Comparison of ENCODE assay signal across 9 mouse cellular contexts in genomic region chr9:57262795-57263684, GRCm38 (mm10). TPM values are rescaled to one million over a fixed set of nuclear protein-coding genes. Genes with fewer than 3 reads are reported as not detected.
DNase-seq lines count a peak whose midpoint lies in the region; ATAC-seq and TF ChIP-seq lines count a peak whose summit lies in the region.
"Had no signal": no experiment of that assay in that cellular context is flagged by ENCODE, and none has a peak within 500 bp of the region (broad histone marks: within the 10 kb centered on the region; RNA-seq: fewer than 3 reads in every experiment).

No protein-coding gene starts in this region.

- no peak for DNase-seq in left cerebral cortex, adult 2 months (ENCODE audit: extremely low spot score in 1 of 2, low spot score in 2 of 2)
- no peak for DNase-seq in left cerebral cortex, postnatal 14 days (ENCODE audit: low spot score in 2 of 2)
- DNase-seq in urinary bladder, postnatal 36 days (ENCODE audit: low spot score in 2 of 2): no peak
- DNase-seq in embryo, embryonic 9.5 days (ENCODE audit: extremely low spot score): no peak
- no peak for DNase-seq in left cerebral cortex, adult 11 months (ENCODE audit: low spot score)

- peaks cover 31% of the 10 kb centered on the region for H3K4me1 ChIP-seq in embryonic facial prominence, embryonic 12.5 days
- peaks cover 17% of the 10 kb centered on the region for H3K4me1 ChIP-seq in intestine, embryonic 16.5 days (ENCODE audit: control insufficient read depth, insufficient read depth, low read length)
- peaks cover 23% of the 10 kb centered on the region for H3K4me1 ChIP-seq in neural tube, embryonic 12.5 days

- peak overlapping the region; percentile 82 for H3K4me3 ChIP-seq in left cerebral cortex, adult 2 months
- peak overlapping the region; percentile 85 for H3K4me3 ChIP-seq in embryonic facial prominence, embryonic 12.5 days
- H3K4me3 ChIP-seq in intestine, embryonic 16.5 days (ENCODE audit: low read length): peak overlapping the region; percentile 83
- H3K4me3 ChIP-seq in neural tube, embryonic 12.5 days: peak overlapping the region; percentile 68

- no peaks in the 10 kb centered on the region for H3K9me3 ChIP-seq in embryonic facial prominence, embryonic 12.5 days
- H3K9me3 ChIP-seq in intestine, embryonic 16.5 days (ENCODE audit: control insufficient read depth, low read length): no peaks in the 10 kb centered on the region
- no peaks in the 10 kb centered on the region for H3K9me3 ChIP-seq in neural tube, embryonic 12.5 days

- H3K27ac ChIP-seq in left cerebral cortex, adult 2 months: peak overlapping the region; percentile 87
- H3K27ac ChIP-seq in embryonic facial prominence, embryonic 12.5 days: no peak overlapping the region
- no peak overlapping the region for H3K27ac ChIP-seq in intestine, embryonic 16.5 days (ENCODE audit: low read length)
- H3K27ac ChIP-seq in neural tube, embryonic 12.5 days: no peak overlapping the region

- 0 out of 2 replicates have a peak, but pooled peaks cover 7% of the 10 kb centered on the region for H3K27me3 ChIP-seq in embryonic facial prominence, embryonic 12.5 days
- H3K27me3 ChIP-seq in intestine, embryonic 16.5 days (replicated peaks; ENCODE audit: control insufficient read depth, insufficient read depth, low read length): no peaks in the 10 kb centered on the region
- H3K27me3 ChIP-seq in neural tube, embryonic 12.5 days (replicated peaks): peaks cover 9% of the 10 kb centered on the region

- 51% methylated on average over 13 of the region's 13 CpGs for WGBS in embryonic facial prominence, embryonic 12.5 days
- 52% methylated on average over 13 of the region's 13 CpGs for WGBS in intestine, embryonic 16.5 days
- 50% methylated on average over 13 of the region's 13 CpGs for WGBS in neural tube, embryonic 12.5 days

- intact Hi-C loops in left cerebral cortex, adult 2 months (cut with DNase I): no loop called here
- intact Hi-C loops in left cerebral cortex, postnatal 14 days (cut with DNase I): no loop called here

- H3K9ac ChIP-seq in embryonic facial prominence, embryonic 12.5 days: peak overlapping the region; percentile 88
- peak overlapping the region; percentile 94 for H3K9ac ChIP-seq in intestine, embryonic 16.5 days (ENCODE audit: low read depth, low read length)
- peak overlapping the region; percentile 72 for H3K9ac ChIP-seq in neural tube, embryonic 12.5 days

- ATAC-seq in embryonic facial prominence, embryonic 12.5 days (ENCODE audit: insufficient number of reproducible peaks, insufficient read depth, low FRiP score, low TSS enrichment): no peak
- ATAC-seq in intestine, embryonic 16.5 days: no peak
- ATAC-seq in neural tube, embryonic 12.5 days (ENCODE audit: low FRiP score, low read depth): no peak

- no peak for TF ChIP-seq CTCF in left cerebral cortex, adult 2 months (IDR thresholded peaks at IDR 0.05)

- peaks cover 10% of the 10 kb centered on the region for H3K36me3 ChIP-seq in embryonic facial prominence, embryonic 12.5 days
- peaks cover 4% of the 10 kb centered on the region; the same call in 1 of the 2 replicates for H3K36me3 ChIP-seq in intestine, embryonic 16.5 days (ENCODE audit: control insufficient read depth, insufficient read depth, low read length)
- peaks cover 6% of the 10 kb centered on the region for H3K36me3 ChIP-seq in neural tube, embryonic 12.5 days

- H3K4me2 ChIP-seq in embryonic facial prominence, embryonic 12.5 days (replicated peaks): peak overlapping the region; percentile 95
- peak overlapping the region; percentile 77 for H3K4me2 ChIP-seq in intestine, embryonic 16.5 days (ENCODE audit: low read depth, low read length)
- peak overlapping the region; percentile 98 for H3K4me2 ChIP-seq in neural tube, embryonic 12.5 days (replicated peaks)

RNA-seq across cellular contexts. Expression of gene 1700017B05Rik, which starts 0.6 kb away (rescaled TPM):
- total RNA-seq in left cerebral cortex, adult 2 months (2021): 10 to 100 TPM; 18.5 to 20.1 TPM
- total RNA-seq in left cerebral cortex, postnatal 14 days (2021): 10 to 100 TPM; 11.5 to 16.7 TPM
- polyA plus RNA-seq in embryonic facial prominence, embryonic 12.5 days (2016; fragmentation: Nextera tagmentation; extraction: Ambion mirVana): 15.8 and 18.7 TPM in 2 replicates
- polyA plus RNA-seq in intestine, embryonic 16.5 days (2015; fragmentation: Nextera tagmentation; extraction: Ambion mirVana): 23.8 and 25.5 TPM in 2 replicates
- polyA plus RNA-seq in neural tube, embryonic 12.5 days (2016; fragmentation: Nextera tagmentation; extraction: Ambion mirVana): 8.8 and 9.1 TPM in 2 replicates

RNA-seq across cellular contexts. Expression of gene Trcg1, which starts 26.7 kb away (rescaled TPM):
- not detected for total RNA-seq in left cerebral cortex, adult 2 months (2021)
- not detected for total RNA-seq in left cerebral cortex, postnatal 14 days (2021)
- polyA plus RNA-seq in embryonic facial prominence, embryonic 12.5 days (2016; fragmentation: Nextera tagmentation; extraction: Ambion mirVana): not detected in 2 replicates
- polyA plus RNA-seq in intestine, embryonic 16.5 days (2015; fragmentation: Nextera tagmentation; extraction: Ambion mirVana): not detected in 2 replicates
- polyA plus RNA-seq in neural tube, embryonic 12.5 days (2016; fragmentation: Nextera tagmentation; extraction: Ambion mirVana): 0.08 TPM in 1 of 2 replicates, not detected in the other
- total RNA-seq: adrenal gland, postnatal 10 days had no signal
